Mouse (Mus musculus) left cerebral cortex, postnatal 25 days (tissue): ENCODE data around the gene Srcin1. TPM values are rescaled to one million over a fixed set of nuclear protein-coding genes. Genes with fewer than 3 reads are reported as not detected.

Source experiments
- DNase-seq, 2 experiments: peaks; one replicate each; pipeline ENCODE4 v3.0.0; 2022; ENCODE audit warnings: low spot score in 2 of 2, mixed read lengths in 1 of 2
- intact Hi-C: fragments of 180-260 bp; cut with DNase I; formaldehyde crosslinking; loops from one replicate; pipeline ENCODE4 v1.15.1; 2025
- total RNA-seq, 2 experiments: library from RNA; stranded (reverse); gene quantifications; 2 replicates each; pipeline ENCODE4 v1.2.3; 2021

The Srcin1 gene
- total RNA-seq, 2 experiments from 2014 or later, result 323 to 339 TPM

- intact Hi-C loops, result no loop called here
- no peak for DNase-seq
These were observed 9.9 kb upstream of the Srcin1 start for GRCm38 (mm10) chr11:97585932-97586331.

DNA sequence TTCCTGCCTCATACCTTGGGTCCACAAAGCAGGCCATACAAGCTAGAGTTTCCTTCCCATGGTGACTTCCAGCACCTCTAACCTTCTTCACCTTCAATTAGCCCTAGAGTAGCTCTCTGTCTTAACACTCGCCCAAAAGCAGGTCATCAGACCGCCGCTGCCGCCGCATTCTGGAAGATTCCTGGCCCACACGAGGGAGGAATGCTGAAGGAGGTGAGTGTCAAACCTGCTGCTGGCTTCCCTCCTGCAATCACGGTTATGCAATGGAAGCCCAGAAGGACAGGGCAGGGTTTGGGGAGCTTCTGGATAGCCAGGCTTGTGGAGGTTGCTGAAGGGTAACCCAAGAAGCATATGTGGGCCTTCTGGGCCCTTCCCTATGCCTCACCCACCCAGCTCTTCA is 8.5 kb upstream of the Srcin1 start:
- intact Hi-C loops, result no loop called here
- no peak for DNase-seq

GRCm38 (mm10) chr11:97579088-97579857 is 3.3 kb upstream of the Srcin1 start:
- intact Hi-C loops, result no loop called here
- DNase-seq, result no peak

- peak in 1 of 2 experiments; percentile 4 for DNase-seq
- intact Hi-C loops, result no loop called here
These were observed 2.3 kb upstream of the Srcin1 start for GRCm38 (mm10) chr11:97578286-97578685.

DNA sequence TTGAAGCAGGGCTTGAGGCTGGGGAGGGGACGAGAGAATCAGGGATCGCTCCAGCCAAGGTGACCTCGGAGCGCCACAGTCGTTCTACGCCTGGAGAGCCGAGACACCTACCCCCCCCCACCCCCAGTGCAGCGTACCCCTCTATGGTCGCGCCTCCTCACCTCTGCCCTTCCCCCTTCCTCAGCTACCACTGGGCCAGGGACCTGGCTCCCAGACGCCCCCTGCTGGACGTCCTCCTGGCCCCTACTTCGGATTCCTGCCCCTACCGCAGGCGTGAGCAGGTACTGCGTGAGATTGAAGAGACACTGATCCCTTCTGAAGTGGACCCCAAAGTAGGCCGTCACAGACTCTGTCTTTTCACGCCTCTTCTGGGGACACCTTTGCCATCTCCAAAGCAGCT is 348 bp downstream of the Srcin1 start:
- intact Hi-C loops, result loop anchor here (2.0 kb wide), 1 partner anchor 45 kb away; no protein-coding TSS in a partner anchor
- peak; percentile 74 to 79 for DNase-seq

DNA sequence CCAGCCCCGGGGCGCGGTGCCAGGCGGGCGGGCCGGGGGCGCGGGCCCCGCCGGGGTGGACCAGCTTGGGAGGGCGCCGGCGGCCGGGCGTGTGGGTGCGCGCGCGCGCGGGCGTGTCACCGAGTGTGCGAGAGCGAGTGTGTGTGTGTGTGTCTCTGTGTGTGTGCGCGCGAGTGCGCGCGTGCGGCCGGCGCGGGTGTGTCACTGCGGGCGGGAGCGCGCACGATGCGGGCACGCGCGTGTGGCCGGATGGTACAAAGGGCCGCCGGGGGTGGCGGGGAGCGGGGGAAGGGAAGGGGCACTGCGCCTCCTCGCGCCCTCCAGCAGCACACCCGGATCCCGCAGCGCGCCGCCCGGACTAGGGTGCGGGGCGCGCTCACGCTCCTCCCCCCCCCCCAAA is 911 bp downstream of the Srcin1 start:
- intact Hi-C loops, result loop anchor here (2.0 kb wide), 1 partner anchor 44 kb away; no protein-coding TSS in a partner anchor
- peak; percentile 82 to 84 for DNase-seq

DNA sequence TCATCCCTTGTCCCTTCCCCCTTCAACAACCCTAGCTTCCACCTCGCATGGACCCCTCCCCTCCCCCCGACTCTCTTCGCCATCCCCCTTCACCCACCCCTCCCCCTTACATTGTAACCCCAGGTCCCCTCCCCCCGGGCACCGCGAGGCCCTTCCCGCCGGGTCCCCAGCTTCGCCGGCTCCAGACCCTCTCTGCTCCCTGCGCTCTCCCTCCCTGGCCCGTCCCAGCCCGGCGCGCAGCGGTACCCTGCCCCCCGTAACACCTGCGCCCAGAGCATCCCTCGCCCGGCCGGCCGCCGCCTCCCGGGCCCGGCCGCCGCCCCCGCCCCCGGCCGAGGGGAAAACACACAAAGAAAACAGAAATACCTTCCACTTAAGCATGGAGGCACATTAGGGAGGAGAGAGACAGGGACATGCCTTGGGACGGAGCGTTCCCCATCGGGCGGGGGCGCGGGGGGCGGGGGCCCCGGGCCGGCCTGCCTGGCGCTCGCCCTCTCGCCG is 1.4 kb downstream of the Srcin1 start:
- intact Hi-C loops, result loop anchor here (1.0 to 2.0 kb wide), 3 partner anchors 15 to 44 kb away; no protein-coding TSS in a partner anchor
- no peak for DNase-seq

DNA sequence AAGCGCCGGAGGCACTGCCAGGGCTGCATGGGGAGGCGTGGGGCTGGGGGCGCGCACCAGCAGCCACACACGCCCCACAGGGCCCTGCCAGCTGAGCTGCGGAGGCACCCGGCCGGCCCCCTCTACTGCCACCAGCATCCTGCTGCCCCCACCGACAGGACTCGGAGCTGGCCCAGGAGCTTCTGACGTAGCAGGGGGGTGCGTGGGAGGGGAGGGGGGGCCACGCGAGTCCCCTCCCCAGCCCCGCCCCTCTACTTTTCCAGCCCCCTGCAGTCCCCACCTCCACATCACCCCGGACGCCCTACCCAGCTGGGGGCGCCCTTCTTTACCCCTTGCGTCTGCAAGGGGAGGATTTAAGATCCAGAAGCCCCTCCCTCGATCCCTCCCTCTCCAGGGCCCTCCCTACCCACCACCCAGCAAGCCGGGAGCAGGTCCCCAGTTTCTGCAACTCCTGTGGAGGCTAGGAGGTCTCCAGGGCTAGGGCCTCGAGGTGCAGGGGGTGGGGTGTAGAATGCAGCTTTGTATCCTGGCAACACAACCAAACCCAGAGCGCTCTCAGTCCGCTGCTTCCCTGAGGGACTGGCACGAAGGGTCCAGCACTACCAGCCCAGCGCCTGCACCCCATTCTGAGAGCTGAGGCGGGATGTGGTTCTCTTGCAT is 2.0 kb downstream of the Srcin1 start:
- DNase-seq, result peak; percentile 73 to 90
- intact Hi-C loops, result loop anchor here (1.0 to 2.0 kb wide), 3 partner anchors 15 to 43 kb away; no protein-coding TSS in a partner anchor

DNA sequence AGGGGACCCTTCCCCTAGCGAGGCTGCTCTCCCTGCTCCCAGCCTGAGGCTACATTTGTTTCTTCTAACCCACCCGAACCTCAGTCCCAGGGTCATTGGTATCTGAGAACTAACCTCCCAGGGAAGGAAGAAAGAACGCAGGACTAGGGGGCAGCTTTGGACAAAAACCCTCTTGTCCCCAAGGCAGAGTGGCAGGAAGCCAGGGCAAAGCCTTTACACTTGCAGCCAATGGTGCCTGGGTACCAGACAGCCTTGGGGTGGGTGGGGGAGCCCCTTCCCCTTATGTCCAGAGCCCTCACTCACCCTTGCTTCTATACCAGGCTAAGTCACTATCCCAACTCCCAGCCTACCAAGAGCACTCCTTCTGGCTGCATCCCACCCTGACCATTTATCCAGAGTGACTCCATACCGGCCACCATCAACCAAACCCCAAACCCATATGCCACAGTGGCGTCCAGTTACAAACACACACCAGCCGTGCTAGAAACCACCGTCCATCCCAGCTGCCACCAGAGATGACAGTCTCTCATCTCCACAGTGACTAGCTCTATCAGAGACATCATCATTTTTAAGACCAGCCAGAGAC is 3.0 kb downstream of the Srcin1 start:
- intact Hi-C loops, result no loop called here
- DNase-seq, result peak; percentile 15 to 31

- DNase-seq, result peak in 1 of 2 experiments; percentile 38
- intact Hi-C loops, result no loop called here
These were observed 4.0 kb downstream of the Srcin1 start for GRCm38 (mm10) chr11:97572089-97572345.

GRCm38 (mm10) chr11:97571266-97572088 is 4.5 kb downstream of the Srcin1 start:
- peak in 1 of 2 experiments; percentile 22 for DNase-seq
- intact Hi-C loops, result no loop called here

DNA sequence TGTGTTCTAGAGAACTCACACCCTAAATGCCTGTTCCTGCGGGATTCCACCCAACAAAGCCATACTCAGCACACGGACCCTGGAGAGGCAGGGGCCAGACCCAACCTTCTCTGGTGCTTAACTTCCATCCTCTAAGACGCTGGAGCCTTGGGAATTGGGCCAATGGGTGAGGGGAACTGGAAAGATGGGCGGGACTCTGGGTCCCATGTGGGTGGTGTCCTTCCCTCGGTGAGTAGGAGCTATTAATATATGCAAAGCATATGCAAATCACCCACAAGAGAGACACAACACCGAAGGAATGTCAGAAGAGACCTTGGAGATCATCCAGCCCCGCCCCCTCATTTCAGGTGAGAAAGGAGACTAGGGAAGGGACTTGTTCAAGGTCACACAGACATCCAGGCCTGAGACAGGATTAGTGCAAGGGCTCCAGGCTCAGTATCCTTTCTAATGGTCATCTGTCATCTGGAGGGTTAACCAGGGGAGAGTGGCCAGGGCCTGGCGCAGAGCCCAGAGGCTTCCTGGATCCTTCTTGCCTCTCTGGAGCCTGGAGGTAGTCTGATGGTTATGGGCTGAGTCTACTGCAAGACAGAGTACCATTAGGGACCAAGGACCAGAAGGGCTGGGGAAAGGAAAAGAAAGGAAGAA is 5.4 kb downstream of the Srcin1 start:
- DNase-seq, result peak; percentile 39 to 54
- intact Hi-C loops, result no loop called here

DNA sequence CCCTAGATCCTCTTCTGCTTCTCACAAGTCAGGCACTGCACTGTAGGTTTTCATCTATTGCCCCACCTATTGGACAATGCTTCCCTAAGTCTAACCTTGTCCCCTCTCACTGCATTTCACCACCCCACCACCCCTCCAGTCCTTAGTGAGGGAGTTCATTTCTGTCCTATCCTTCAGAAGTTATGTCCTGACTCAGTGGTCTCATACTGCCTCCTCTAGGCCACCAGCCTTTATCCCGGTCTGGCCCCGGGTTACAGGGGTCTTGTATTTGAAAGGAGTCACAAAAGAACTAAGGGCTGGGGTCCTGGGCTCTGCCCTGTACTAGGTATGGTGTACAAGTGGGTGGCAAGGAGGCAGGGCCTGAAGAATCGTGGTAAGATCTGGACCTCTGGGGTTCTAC is 6.2 kb downstream of the Srcin1 start:
- no peak for DNase-seq
- intact Hi-C loops, result no loop called here

GRCm38 (mm10) chr11:97569301-97569724 is 6.7 kb downstream of the Srcin1 start:
- peak in 1 of 2 experiments; percentile 75 for DNase-seq
- intact Hi-C loops, result no loop called here

- peak; percentile 78 to 88 for DNase-seq
- intact Hi-C loops, result no loop called here
These were observed 7.3 kb downstream of the Srcin1 start for GRCm38 (mm10) chr11:97568729-97569128.

GRCm38 (mm10) chr11:97567480-97567879 is 8.5 kb downstream of the Srcin1 start:
- no peak for DNase-seq
- intact Hi-C loops, result no loop called here

- intact Hi-C loops, result no loop called here
- no peak for DNase-seq
These were observed 9.4 kb downstream of the Srcin1 start for GRCm38 (mm10) chr11:97566551-97566950.

GRCm38 (mm10) chr11:97563730-97564129 is 12.3 kb downstream of the Srcin1 start:
- intact Hi-C loops, result no loop called here

GRCm38 (mm10) chr11:97562536-97562935 is 13.4 kb downstream of the Srcin1 start:
- DNase-seq, result no peak
- intact Hi-C loops, result no loop called here

More at GRCm38 (mm10) chr11:97563730-97564129, 12.3 kb downstream of the Srcin1 start:
- peak in 1 of 2 experiments; percentile 46 for DNase-seq
